Mouse (Mus musculus): ENCODE data around the gene Tgm6. TPM values are rescaled to one million over a fixed set of nuclear protein-coding genes. Genes with fewer than 3 reads are reported as not detected.

Tgm6 gene
- total RNA-seq, 2 experiments from 2014 or later = not detected

- TF ChIP-seq CTCF (IDR thresholded peaks at IDR 0.05) = no peak
- Histone ChIP-seq H3K4me3 (no peak overlapping the region), H3K27ac (no peak overlapping the region)
- DNase-seq = no peak
- intact Hi-C loops (cut with DNase I) = no loop called here
These were observed 76.2 kb downstream of the Tgm6 start for GRCm38 (mm10) chr2:130188391-130188790.

GRCm38 (mm10) chr2:130194894-130195293 is 82.7 kb downstream of the Tgm6 start, which contains the start of gene Tmc2:
Gene Tmc2, plus strand, starts transcription at chr2:130195194.
- TF ChIP-seq CTCF (IDR thresholded peaks at IDR 0.05) = no peak
- intact Hi-C loops (cut with DNase I) = no loop called here
- Histone ChIP-seq H3K4me3 (no peak within 1 kb of the TSS), H3K27ac (no peak within 1 kb of the TSS)
- DNase-seq = no peak

- no peak for TF ChIP-seq CTCF (IDR thresholded peaks at IDR 0.05)
- no peak for DNase-seq
- H3K4me3 ChIP-seq = no peak overlapping the region
- intact Hi-C loops (cut with DNase I) = no loop called here
- no peak overlapping the region for H3K27ac ChIP-seq
These were observed 88.7 kb downstream of the Tgm6 start for GRCm38 (mm10) chr2:130200961-130201360.

Other genes with a start within 250 kb of the Tgm6 start
- gene Tgm3, start 100.1 kb upstream of the Tgm6 start, total RNA-seq (2021) = not detected
- gene Snrpb, start 67.0 kb downstream of the Tgm6 start, total RNA-seq (2021) = 100 to 1,000 TPM; 124 to 137 TPM
- not detected for gene Tmc2, start 82.8 kb downstream of the Tgm6 start, total RNA-seq (2021)
- 10 to 100 TPM; 36.4 to 38.6 TPM for gene Nop56, start 162.0 kb downstream of the Tgm6 start, total RNA-seq (2021)
- gene Idh3b, start 172.1 kb downstream of the Tgm6 start, total RNA-seq (2021) = 100 to 1,000 TPM; 416 to 563 TPM
- gene Ebf4, start 182.8 kb downstream of the Tgm6 start, total RNA-seq (2021) = under 1 TPM; 0.26 to 0.47 TPM